Mouse (Mus musculus) embryonic facial prominence, embryonic 14.5 days (tissue): ENCODE measurements around the gene Hspa1a. TPM values are rescaled to one million over a fixed set of nuclear protein-coding genes. Genes with fewer than 3 reads are reported as not detected.
"Not testable (repeated sequence)": the region's sequence is repeated elsewhere in the genome, so short reads cannot be mapped to it uniquely, and the experiment has no call there.

Experiments used
- ATAC-seq: fragments of 200-750 bp; cut with Nextera tagmentation; 2 replicates; pipeline ENCODE4 v1.8.0; 2017; ENCODE audit warnings: low read depth, moderate number of reproducible peaks, moderate TSS enrichment
- DNase-seq: peaks from one replicate; pipeline ENCODE4 v3.0.0-alpha.2; 2015; ENCODE audit warnings: low spot score
- H3K27ac ChIP-seq: fragments of 300-500 bp; sonication (generic); replicated peaks from 2 replicates; pipeline ENCODE4 v1.5.1; 2014; ENCODE audit warnings: low read depth, mild to moderate bottlenecking, low read length, moderate library complexity
- H3K27me3 ChIP-seq: fragments of 300-500 bp; sonication (generic); replicated peaks from 2 replicates; pipeline ENCODE4 v1.6.1; 2014; ENCODE audit warnings: low read length; ENCODE audit not compliant: control insufficient read depth, insufficient read depth
- H3K36me3 ChIP-seq: fragments of 300-500 bp; sonication (generic); 2 replicates; pipeline ENCODE4 v1.6.1; 2014; ENCODE audit warnings: low read length, mixed read lengths; ENCODE audit not compliant: control insufficient read depth, insufficient read depth
- H3K4me1 ChIP-seq: fragments of 300-500 bp; sonication (generic); 2 replicates; pipeline ENCODE4 v1.6.1; 2014; ENCODE audit warnings: antibody characterized with exemption, low read length; ENCODE audit not compliant: control insufficient read depth, insufficient read depth
- H3K4me2 ChIP-seq: fragments of 300-500 bp; sonication (generic); 2 replicates; pipeline ENCODE4 v1.6.1; 2014; ENCODE audit warnings: low read depth, mild to moderate bottlenecking, low read length, moderate library complexity, mixed read lengths
- H3K4me3 ChIP-seq: fragments of 300-500 bp; sonication (generic); 2 replicates; pipeline ENCODE4 v1.5.1; 2014; ENCODE audit warnings: low read depth, mild to moderate bottlenecking, low read length
- H3K9ac ChIP-seq: fragments of 300-500 bp; sonication (generic); 2 replicates; pipeline ENCODE4 v1.6.1; 2014; ENCODE audit warnings: low read depth, mild to moderate bottlenecking, low read length, moderate library complexity, mixed read lengths
- H3K9me3 ChIP-seq: fragments of 300-500 bp; sonication (generic); 2 replicates; pipeline ENCODE4 v1.6.1; 2016; ENCODE audit warnings: low read length; ENCODE audit not compliant: control insufficient read depth
- WGBS: fragments of 180-500 bp; shearing (Covaris S2); extraction: QIAGEN DNeasy Blood & Tissue Kit; methylation state at CpG from one replicate; pipeline ENCODE4 v1.1.7; 2014; 5-methylcytosine and 5-hydroxymethylcytosine counted together
- polyA plus RNA-seq: library from polyadenylated mRNA; unstranded; fragments of >200 nt; fragmentation: Nextera tagmentation; extraction: Ambion mirVana; gene quantifications from 2 replicates; pipeline ENCODE4 v1.2.1, GENCODE M21; 2014

Hspa1a gene
- 7.3 TPM in 2 replicates for polyA plus RNA-seq

GRCm38 (mm10) chr17:34972069-34972749 lies at the start of gene Hspa1a, which contains the start of gene Hspa1l:
Gene Hspa1a, minus strand, starts transcription at chr17:34972156.
Gene Hspa1l, plus strand, starts transcription at chr17:34972703.
- DNase-seq, result peak; percentile 87
- not testable (repeated sequence) for H3K36me3 ChIP-seq, H3K4me1 ChIP-seq, H3K9me3 ChIP-seq, H3K27ac ChIP-seq
- 0% methylated on average over 20 of the region's 33 CpGs for WGBS
- ATAC-seq, result peak; percentile 97
- H3K4me3 ChIP-seq, result peak within 1 kb of the TSS; percentile 36
- peak within 1 kb of the TSS; percentile 47 for H3K9ac ChIP-seq
- peak within 1 kb of the TSS; percentile 64 for H3K4me2 ChIP-seq
- H3K27me3 ChIP-seq, result peaks cover 21% of the 10 kb centered on the region

GRCm38 (mm10) chr17:35021163-35021808 lies 49.3 kb upstream of the Hspa1a start:
- no peak overlapping the region; the same call in 1 of the 2 replicates for H3K27ac ChIP-seq
- H3K9ac ChIP-seq, result no peak overlapping the region
- H3K4me2 ChIP-seq, result peak overlapping the region; percentile 28; the same call in 1 of the 2 replicates
- H3K4me3 ChIP-seq, result no peak overlapping the region
- H3K4me1 ChIP-seq, result peaks cover 4% of the 10 kb centered on the region
- 10% methylated on average over 16 of the region's 17 CpGs for WGBS
- DNase-seq (peak; percentile 81), ATAC-seq (peak; percentile 58)
- no peaks in the 10 kb centered on the region for H3K27me3 ChIP-seq
- peaks cover 6% of the 10 kb centered on the region for H3K36me3 ChIP-seq
- no peaks in the 10 kb centered on the region for H3K9me3 ChIP-seq

DNA sequence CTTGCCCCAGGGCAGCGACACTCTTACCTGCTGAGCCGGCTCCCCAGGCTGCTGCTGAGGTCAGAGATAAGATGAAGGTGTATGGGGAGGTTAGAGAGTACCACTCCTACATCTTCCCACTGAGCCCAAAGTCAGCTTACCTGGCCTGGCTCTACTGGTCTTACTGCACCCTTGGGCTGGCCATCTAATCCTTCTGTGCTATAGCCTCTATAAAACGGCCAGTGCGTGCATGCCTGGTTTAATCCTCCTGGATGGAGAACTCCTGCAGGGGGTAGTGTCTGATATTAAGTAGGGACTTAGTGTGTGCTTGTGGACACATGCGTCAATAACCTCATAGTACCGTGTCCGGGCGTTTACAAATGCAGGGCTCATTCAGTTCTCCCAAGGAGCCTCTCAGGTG lies 48.6 kb upstream of the Hspa1a start:
- Histone ChIP-seq H3K36me3 (peaks cover 13% of the 10 kb centered on the region), H3K4me1 (no peaks in the 10 kb centered on the region), H3K9ac (no peak overlapping the region), H3K9me3 (no peaks in the 10 kb centered on the region), H3K27me3 (no peaks in the 10 kb centered on the region), H3K4me3 (no peak overlapping the region), H3K4me2 (no peak overlapping the region), H3K27ac (no peak overlapping the region)
- DNase-seq (no peak), ATAC-seq (no peak)
- WGBS, result 81% methylated on average over 8 of the region's 8 CpGs

GRCm38 (mm10) chr17:35019894-35020293 lies 47.9 kb upstream of the Hspa1a start:
- Histone ChIP-seq H3K36me3 (peaks cover 20% of the 10 kb centered on the region), H3K9ac (no peak overlapping the region), H3K4me3 (no peak overlapping the region), H3K27ac (no peak overlapping the region), H3K4me1 (no peaks in the 10 kb centered on the region), H3K4me2 (no peak overlapping the region), H3K9me3 (no peaks in the 10 kb centered on the region), H3K27me3 (no peaks in the 10 kb centered on the region)
- 62% methylated on average over 11 of the region's 11 CpGs for WGBS
- ATAC-seq, result no peak
- no peak for DNase-seq

- DNase-seq (no peak), ATAC-seq (no peak)
- Histone ChIP-seq H3K36me3 (peaks cover 37% of the 10 kb centered on the region), H3K9me3 (no peaks in the 10 kb centered on the region), H3K4me2 (no peak overlapping the region), H3K9ac (no peak overlapping the region), H3K4me1 (no peaks in the 10 kb centered on the region), H3K27me3 (no peaks in the 10 kb centered on the region), H3K27ac (no peak overlapping the region), H3K4me3 (no peak overlapping the region)
- 87% methylated on average over 3 of the region's 3 CpGs for whole genome bisulfite sequencing
Observed at GRCm38 (mm10) chr17:35018171-35018570, 46.2 kb upstream of the Hspa1a start.

DNA sequence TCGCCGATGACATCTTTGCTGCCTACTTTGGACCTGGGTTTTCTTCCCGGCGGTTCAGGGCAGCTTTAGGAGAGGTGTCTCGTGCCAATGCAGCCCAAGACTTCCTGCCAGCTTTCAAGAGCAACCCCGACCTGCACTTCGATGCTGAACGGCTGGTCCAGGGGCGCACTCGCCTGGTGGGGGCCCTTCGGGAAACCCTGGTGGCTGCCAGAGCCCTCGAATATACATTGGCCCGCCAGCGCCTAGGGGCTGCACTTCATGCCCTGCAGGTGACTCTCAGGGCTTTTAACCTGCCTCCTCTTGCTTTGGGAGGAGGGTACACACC lies 45.7 kb upstream of the Hspa1a start:
- no peak for DNase-seq
- WGBS, result 73% methylated on average over 14 of the region's 14 CpGs
- Histone ChIP-seq H3K9ac (no peak overlapping the region), H3K9me3 (no peaks in the 10 kb centered on the region), H3K27ac (no peak overlapping the region), H3K36me3 (peaks cover 42% of the 10 kb centered on the region), H3K4me1 (no peaks in the 10 kb centered on the region), H3K4me2 (no peak overlapping the region), H3K27me3 (no peaks in the 10 kb centered on the region), H3K4me3 (no peak overlapping the region)
- ATAC-seq, result no peak

GRCm38 (mm10) chr17:35016791-35017705 lies 45.1 kb upstream of the Hspa1a start:
- no peak overlapping the region for H3K9ac ChIP-seq
- peaks cover 48% of the 10 kb centered on the region for H3K36me3 ChIP-seq
- no peak overlapping the region for H3K4me2 ChIP-seq
- no peaks in the 10 kb centered on the region for H3K4me1 ChIP-seq
- ATAC-seq, result no peak
- no peak overlapping the region for H3K4me3 ChIP-seq
- no peaks in the 10 kb centered on the region for H3K9me3 ChIP-seq
- DNase-seq, result no peak
- H3K27ac ChIP-seq, result no peak overlapping the region
- 74% methylated on average over 10 of the region's 10 CpGs for WGBS
- no peaks in the 10 kb centered on the region for H3K27me3 ChIP-seq

DNA sequence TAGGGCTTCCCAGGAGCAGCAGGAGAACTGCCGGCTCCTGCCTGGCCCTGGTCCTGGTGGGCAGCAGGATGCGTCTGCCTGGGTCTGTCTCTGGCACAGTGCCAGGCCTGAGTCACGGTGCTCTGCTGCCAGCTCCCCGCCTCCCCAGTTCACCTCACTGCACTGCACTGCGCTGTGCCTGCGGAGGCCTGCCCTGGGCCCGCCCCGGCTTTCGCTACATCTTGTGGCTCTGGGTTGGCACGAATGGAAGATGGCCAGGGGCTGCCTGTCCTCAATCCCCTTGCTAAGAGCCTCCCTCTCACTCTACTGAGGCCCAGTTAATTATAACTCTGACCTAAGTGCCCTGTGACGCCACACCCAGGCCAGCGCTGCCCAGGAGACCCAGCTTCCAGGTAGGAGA lies 44.4 kb upstream of the Hspa1a start, which contains the start of gene Vwa7:
Vwa7 (plus strand) TSS at position 204 of the 400 bp plus-strand sequence.
- Histone ChIP-seq H3K36me3 (peaks cover 55% of the 10 kb centered on the region), H3K4me2 (no peak within 1 kb of the TSS), H3K4me1 (no peaks in the 10 kb centered on the region), H3K9ac (peak within 1 kb of the TSS; percentile 37; the same call in 1 of the 2 replicates), H3K9me3 (no peaks in the 10 kb centered on the region), H3K4me3 (no peak within 1 kb of the TSS), H3K27me3 (no peaks in the 10 kb centered on the region), H3K27ac (no peak within 1 kb of the TSS)
- ATAC-seq, result peak; percentile 41
- peak; percentile 58 for DNase-seq
- 48% methylated on average over 11 of the region's 12 CpGs for WGBS
